Mouse (Mus musculus): ENCODE measurements around the gene Strbp. TPM values are rescaled to one million over a fixed set of nuclear protein-coding genes. Genes with fewer than 3 reads are reported as not detected.

Gene Strbp
- total and polyA plus RNA-seq, 3 experiments, result 38.4 to 61.8 (median 48.5) TPM

DNA sequence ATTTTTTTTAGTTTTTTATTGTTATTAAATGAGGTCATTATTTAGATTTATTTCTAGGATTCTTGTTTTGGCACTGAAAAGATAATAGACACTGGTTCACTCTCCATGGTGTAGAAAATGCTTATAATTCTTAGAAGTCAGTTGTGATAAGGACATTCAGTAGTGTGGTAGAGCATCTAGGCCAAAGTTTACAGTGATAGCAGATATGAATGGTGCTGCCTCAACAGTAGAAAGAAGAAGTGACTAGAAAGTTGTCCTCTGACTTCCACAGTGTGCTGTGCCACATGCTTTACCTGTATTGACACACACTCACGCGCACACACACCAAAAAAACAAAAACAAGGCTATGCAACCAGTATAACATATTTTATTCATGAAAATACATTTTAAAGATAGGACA lies 174.3 kb downstream of the Strbp start:
- H3K4me1 ChIP-seq (ENCODE audit: control insufficient read depth in 1 of 2, insufficient read depth in 2 of 2), result no peaks in the 10 kb centered on the region; a peak in 1 of 4 replicates
- dilution Hi-C loops (cut with MboI; ENCODE audit: extremely low pct_ligation_motif_present, extremely low pct_unique_long_range_greater_than_20kb, low sequenced_read_pairs), result no loop called here
- H3K4me2 ChIP-seq (ENCODE audit: insufficient read depth, low read depth, poor library complexity, severe bottlenecking), result no peak overlapping the region
- no peak for TF ChIP-seq ZC3H11A (IDR thresholded peaks at IDR 0.05; ENCODE audit: low read depth, low read length)
- TF ChIP-seq POLR2A (IDR thresholded peaks at IDR 0.05; ENCODE audit: low read depth, low read length), result no peak
- no peak for TF ChIP-seq IRF4 (IDR thresholded peaks at IDR 0.05; ENCODE audit: low read depth, low read length)
- no peak for TF ChIP-seq ZKSCAN1 (IDR thresholded peaks at IDR 0.05; ENCODE audit: borderline replicate concordance, low read depth, low read length)
- no peak for TF ChIP-seq USF2 (conservative IDR thresholded peaks at IDR 0.05; ENCODE audit: low read depth, low read length)
- H3K9me3 ChIP-seq (replicated peaks; ENCODE audit: low read length), result no peaks in the 10 kb centered on the region
- H3K79me2 ChIP-seq (replicated peaks; ENCODE audit: control insufficient read depth, extremely low read depth, insufficient read depth, poor library complexity, severe bottlenecking), result no peaks in the 10 kb centered on the region
- H3K36me3 ChIP-seq (replicated peaks in 1 of 2; ENCODE audit: control insufficient read depth in 1 of 2, insufficient read depth in 1 of 2, low read length in 1 of 2), result peaks cover 0 to 27% of the 10 kb centered on the region in 2 experiments
- H3K27ac ChIP-seq (ENCODE audit: insufficient read depth, low read depth), result no peak overlapping the region
- in situ Hi-C loops (cut with MboI; ENCODE audit: low pct_ligation_motif_present, low pct_unique_long_range_greater_than_20kb, low sequenced_read_pairs), result no loop called here
- H3K9ac ChIP-seq (ENCODE audit: insufficient read depth, low read depth), result no peak overlapping the region
- no peak for DNase-seq (ENCODE audit: extremely low read depth)
- no peak overlapping the region for H3K4me3 ChIP-seq (replicated peaks in 1 of 3; ENCODE audit: low read depth in 2 of 3, low read length in 2 of 3, poor library complexity in 1 of 3)
- H3K27me3 ChIP-seq (replicated peaks), result no peaks in the 10 kb centered on the region

DNA sequence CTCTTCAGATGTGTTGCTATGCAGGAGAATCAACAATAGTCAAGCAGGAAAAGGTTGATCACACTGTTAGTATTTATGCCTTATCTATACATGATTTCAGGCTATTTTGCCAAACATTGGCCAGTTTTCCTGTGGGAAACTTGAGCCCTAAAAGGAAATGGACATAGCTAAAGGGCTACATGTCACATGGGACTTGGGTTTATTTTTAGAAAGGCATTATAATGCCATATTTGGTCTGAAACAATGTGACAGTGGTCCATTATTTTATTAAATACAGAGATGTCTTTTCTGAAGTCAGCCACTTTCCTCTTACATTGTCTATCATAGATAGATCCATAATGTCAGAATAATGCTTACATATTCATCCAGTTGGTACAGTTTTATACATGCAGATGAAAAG lies 176.1 kb downstream of the Strbp start:
- Histone ChIP-seq H3K27me3 (replicated peaks) (no peaks in the 10 kb centered on the region), H3K27ac (ENCODE audit: insufficient read depth, low read depth) (no peak overlapping the region), H3K4me2 (ENCODE audit: insufficient read depth, low read depth, poor library complexity, severe bottlenecking) (no peak overlapping the region), H3K36me3 (replicated peaks in 1 of 2; ENCODE audit: control insufficient read depth in 1 of 2, insufficient read depth in 1 of 2, low read length in 1 of 2) (peaks cover 0 to 25% of the 10 kb centered on the region in 2 experiments), H3K9ac (ENCODE audit: insufficient read depth, low read depth) (no peak overlapping the region), H3K9me3 (replicated peaks; ENCODE audit: low read length) (no peaks in the 10 kb centered on the region), H3K4me1 (ENCODE audit: control insufficient read depth in 1 of 2, insufficient read depth in 2 of 2) (no peaks in the 10 kb centered on the region; a peak in 1 of 4 replicates), H3K4me3 (replicated peaks in 1 of 3; ENCODE audit: low read depth in 2 of 3, low read length in 2 of 3, poor library complexity in 1 of 3) (no peak overlapping the region), H3K79me2 (replicated peaks; ENCODE audit: control insufficient read depth, extremely low read depth, insufficient read depth, poor library complexity, severe bottlenecking) (no peaks in the 10 kb centered on the region)
- TF ChIP-seq ELF1 (IDR thresholded peaks at IDR 0.05; ENCODE audit: low read depth, low read length) (no peak), ZMIZ1 (IDR thresholded peaks at IDR 0.05; ENCODE audit: low read depth, low read length) (no peak), MAX (IDR thresholded peaks at IDR 0.05; ENCODE audit: low read length) (no peak), ZNF384 (IDR thresholded peaks at IDR 0.05; ENCODE audit: low read depth, low read length) (no peak), NRF1 (IDR thresholded peaks at IDR 0.05; ENCODE audit: low read depth, low read length) (no peak), POLR2A (IDR thresholded peaks at IDR 0.05; ENCODE audit: low read depth, low read length) (no peak), PAX5 (IDR thresholded peaks at IDR 0.05; ENCODE audit: low read length) (no peak), UBTF (IDR thresholded peaks at IDR 0.05; ENCODE audit: low read depth, low read length) (no peak), KAT2A (IDR thresholded peaks at IDR 0.05; ENCODE audit: insufficient replicate concordance, low read length) (no peak), NELFE (IDR thresholded peaks at IDR 0.05; ENCODE audit: low read depth, low read length) (no peak), TCF12 (IDR thresholded peaks at IDR 0.05; ENCODE audit: low read depth, low read length) (no peak), MEF2A (IDR thresholded peaks at IDR 0.05; ENCODE audit: borderline replicate concordance, low read depth, low read length) (no peak), ZC3H11A (IDR thresholded peaks at IDR 0.05; ENCODE audit: low read depth, low read length) (no peak)
- in situ Hi-C loops (cut with MboI; ENCODE audit: low pct_ligation_motif_present, low pct_unique_long_range_greater_than_20kb, low sequenced_read_pairs) (no loop called here), dilution Hi-C loops (cut with MboI; ENCODE audit: extremely low pct_ligation_motif_present, extremely low pct_unique_long_range_greater_than_20kb, low sequenced_read_pairs) (no loop called here)
- no peak for DNase-seq (ENCODE audit: extremely low read depth)

All from CH12.LX (cell line).